Mouse (Mus musculus) right cerebral cortex, adult 18-20 months (tissue): Measurements from ENCODE around the gene Itga4.

Source experiments
- DNase-seq: peaks from one replicate; pipeline ENCODE4 v3.0.0; 2022; ENCODE audit warnings: mixed read lengths

Gene Itga4

GRCm38 (mm10) chr2:79267181-79267580, 12.0 kb downstream of the Itga4 start:
- no peak for DNase-seq

GRCm38 (mm10) chr2:79268863-79269262, 13.6 kb downstream of the Itga4 start:
- no peak for DNase-seq

GRCm38 (mm10) chr2:79270034-79270535, 14.9 kb downstream of the Itga4 start:
- DNase-seq, result no peak

- no peak for DNase-seq
Observed at GRCm38 (mm10) chr2:79271838-79272237, 16.6 kb downstream of the Itga4 start.

GRCm38 (mm10) chr2:79278581-79278980, 23.4 kb downstream of the Itga4 start:
- no peak for DNase-seq

GRCm38 (mm10) chr2:79284206-79284605, 29.0 kb downstream of the Itga4 start:
- DNase-seq, result no peak

- DNase-seq, result no peak
Observed at GRCm38 (mm10) chr2:79290149-79290548, 34.9 kb downstream of the Itga4 start.

- no peak for DNase-seq
Observed at GRCm38 (mm10) chr2:79291922-79292321, 36.7 kb downstream of the Itga4 start.

GRCm38 (mm10) chr2:79292431-79292830, 37.2 kb downstream of the Itga4 start:
- peak; percentile 9 for DNase-seq

GRCm38 (mm10) chr2:79302398-79302797, 47.2 kb downstream of the Itga4 start:
- no peak for DNase-seq

- peak; percentile 50 for DNase-seq
Observed at GRCm38 (mm10) chr2:79307549-79307948, 52.3 kb downstream of the Itga4 start.

- peak; percentile 56 for DNase-seq
Observed at GRCm38 (mm10) chr2:79309454-79310118, 54.4 kb downstream of the Itga4 start.

- DNase-seq, result no peak
Observed at GRCm38 (mm10) chr2:79312499-79312898, 57.3 kb downstream of the Itga4 start.

- no peak for DNase-seq
Observed at GRCm38 (mm10) chr2:79315108-79315507, 59.9 kb downstream of the Itga4 start.

- no peak for DNase-seq
Observed at GRCm38 (mm10) chr2:79316182-79316880, 61.1 kb downstream of the Itga4 start.

- DNase-seq, result no peak
Observed at GRCm38 (mm10) chr2:79328079-79328478, 72.9 kb downstream of the Itga4 start.

GRCm38 (mm10) chr2:79334661-79335060, 79.4 kb downstream of the Itga4 start:
- DNase-seq, result no peak

GRCm38 (mm10) chr2:79336141-79336540, 80.9 kb downstream of the Itga4 start:
- DNase-seq, result no peak

- DNase-seq, result no peak
Observed at GRCm38 (mm10) chr2:79339003-79339402, 83.8 kb downstream of the Itga4 start.

- DNase-seq, result no peak
Observed at GRCm38 (mm10) chr2:79343115-79343514, 87.9 kb downstream of the Itga4 start.

GRCm38 (mm10) chr2:79351179-79352099, 96.2 kb downstream of the Itga4 start:
- DNase-seq, result no peak

GRCm38 (mm10) chr2:79352100-79352802, 97.0 kb downstream of the Itga4 start:
- DNase-seq, result no peak

- peak; percentile 70 for DNase-seq
Observed at GRCm38 (mm10) chr2:79354773-79355172, 99.5 kb downstream of the Itga4 start.
